Mouse (Mus musculus): Measurements from ENCODE around the gene Gse1.

The Gse1 gene

DNA sequence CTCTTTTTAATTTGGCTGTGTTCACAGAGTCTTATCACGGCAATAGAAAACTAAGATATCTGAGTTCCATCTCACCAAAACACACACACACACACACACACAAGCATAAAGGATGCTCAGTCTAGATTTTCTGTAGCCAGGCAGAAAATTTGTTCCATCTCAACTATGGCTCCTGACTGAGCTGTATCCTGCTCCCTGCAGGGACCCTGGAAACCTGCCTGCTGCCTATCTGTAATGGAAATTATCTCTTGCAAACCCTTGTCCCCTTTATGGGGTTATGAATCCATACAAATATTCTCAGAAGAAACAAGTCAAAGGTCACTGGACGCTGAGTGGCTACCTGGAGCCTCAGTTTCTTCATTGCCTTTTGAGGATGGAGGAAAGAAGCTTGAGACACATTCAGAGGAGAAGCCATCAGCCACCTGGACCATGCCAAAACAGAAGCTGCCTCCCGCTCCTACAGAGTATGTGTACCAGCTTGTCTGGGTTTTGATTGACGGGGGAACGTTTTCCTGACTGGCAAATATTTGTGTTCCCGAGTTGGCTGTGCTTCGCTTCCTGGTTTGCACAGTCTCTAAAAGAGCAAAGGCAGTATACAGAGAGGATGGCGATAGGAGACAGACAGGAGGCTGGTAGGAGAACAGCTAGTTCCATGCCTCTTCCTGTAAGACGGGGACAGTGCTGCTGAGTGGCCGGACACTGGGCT, 363.5 kb downstream of the Gse1 start:
- DNase-seq: no peak

DNA sequence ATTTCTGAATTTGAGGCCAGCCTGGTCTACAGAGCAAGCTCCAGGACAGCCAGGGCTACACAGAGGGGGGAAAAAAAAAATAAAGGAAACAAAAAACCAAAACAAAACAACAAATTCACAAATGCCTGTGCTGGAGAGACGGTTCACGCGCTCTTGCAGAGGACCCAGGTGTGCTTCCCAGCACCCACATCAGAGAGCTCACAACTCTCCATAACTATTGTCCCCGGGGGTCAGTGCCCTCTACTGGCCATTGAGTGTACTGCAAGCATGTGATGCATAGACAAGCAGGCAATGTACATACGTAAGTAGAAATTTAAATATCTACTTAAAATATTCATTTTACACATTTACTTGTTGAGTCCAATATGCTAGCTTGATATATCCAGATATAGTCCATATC, 366.3 kb downstream of the Gse1 start:
- no peak for DNase-seq

DNA sequence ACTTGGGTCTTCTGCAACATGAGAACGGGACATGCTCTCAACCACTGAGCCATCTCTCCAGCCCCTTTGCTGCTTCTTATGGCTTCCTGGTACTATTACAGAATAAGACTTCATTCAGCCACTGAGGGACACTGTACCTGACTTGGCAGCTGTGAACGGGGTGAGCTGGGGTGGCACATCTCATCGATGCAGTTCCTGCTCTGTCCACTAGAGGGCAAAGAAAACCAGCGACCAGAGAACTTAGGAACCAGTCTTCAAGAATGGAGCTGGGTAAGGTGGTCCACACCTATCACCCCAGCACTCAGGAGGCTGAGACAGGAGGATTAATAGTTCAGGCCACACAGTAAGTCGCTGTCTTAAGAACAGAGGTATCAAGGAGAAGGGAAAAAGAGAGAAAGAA, 367.7 kb downstream of the Gse1 start:
- DNase-seq: peak in 1 of 2 experiments; percentile 72

DNA sequence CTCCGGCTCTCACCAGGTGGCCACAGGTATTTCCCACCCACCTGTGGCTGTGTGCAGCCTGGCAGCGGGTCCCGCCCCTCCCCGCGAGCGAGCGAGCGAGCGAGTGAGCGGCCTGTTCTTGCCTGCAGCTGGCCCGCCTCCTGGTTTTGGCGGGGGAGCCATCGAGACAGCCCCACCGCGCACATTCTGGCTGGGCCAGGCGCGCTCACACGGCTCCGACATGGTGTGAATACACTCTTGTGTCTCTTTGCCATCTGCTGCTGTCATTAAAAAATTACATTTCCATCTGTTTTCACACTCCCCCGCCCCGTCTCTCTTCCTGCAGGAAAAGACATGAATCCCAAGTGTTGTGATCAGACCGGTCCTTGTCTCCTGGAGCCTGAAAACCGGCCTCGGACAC, 370.3 kb downstream of the Gse1 start:
- DNase-seq: peak; percentile 31 to 69

DNA sequence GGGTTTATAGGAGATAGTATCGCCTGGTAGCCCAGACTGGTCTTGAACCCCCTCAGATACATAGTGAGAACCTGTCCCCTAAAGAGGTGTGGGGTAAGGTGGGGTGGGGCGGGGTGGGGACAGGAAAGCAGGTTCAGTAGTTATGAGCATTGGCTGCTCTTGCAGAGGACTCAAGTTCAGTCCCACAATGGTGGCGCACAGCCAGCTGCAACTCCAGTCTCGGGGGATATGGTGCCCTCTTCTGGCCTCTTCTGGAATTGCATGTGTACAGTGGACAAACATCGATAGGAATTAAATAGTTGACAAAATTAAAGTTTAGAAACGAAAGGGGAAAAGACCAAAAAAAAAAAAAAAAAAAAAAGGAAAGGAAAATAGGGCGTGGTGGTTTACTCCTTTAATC, 371.2 kb downstream of the Gse1 start:
- DNase-seq: peak; percentile 82 to 88

DNA sequence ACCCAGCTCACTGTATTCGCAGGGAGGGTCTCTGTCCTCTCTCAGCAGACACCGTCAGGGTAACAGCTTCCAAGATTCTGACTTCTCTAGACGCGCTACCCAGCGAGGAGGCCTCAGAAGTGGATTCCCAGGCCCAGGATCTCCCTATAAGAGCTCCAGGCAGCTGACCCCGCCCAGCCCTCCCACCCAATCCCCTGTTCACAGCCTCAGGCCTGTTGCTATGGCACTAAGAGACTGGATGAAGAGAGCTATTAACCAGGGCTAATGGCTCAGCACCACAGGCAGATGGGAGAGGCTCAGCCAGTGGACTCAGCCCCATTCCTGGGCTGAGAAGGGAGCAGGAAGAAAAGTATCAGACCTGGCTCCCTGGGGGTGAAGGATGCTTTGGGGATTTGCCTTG, 374.4 kb downstream of the Gse1 start:
- no peak for DNase-seq

DNA sequence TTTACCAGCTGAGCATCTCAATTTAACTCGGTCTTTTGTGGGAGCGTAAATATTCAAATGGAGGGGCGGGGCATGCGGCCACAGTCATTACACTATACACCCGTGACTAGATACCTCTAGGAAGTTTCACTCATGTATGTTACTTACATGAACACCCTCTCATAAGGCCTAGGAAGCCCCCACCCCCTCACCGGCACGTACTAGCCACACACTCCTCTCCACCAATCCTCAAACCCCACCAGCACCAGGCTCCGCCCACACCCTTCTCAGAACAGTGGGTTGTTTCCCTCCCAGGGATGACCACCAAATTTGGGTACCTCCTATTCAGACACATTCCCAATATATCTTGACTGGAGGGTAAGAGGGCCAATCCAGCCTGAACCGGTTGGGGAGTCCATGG, 379.2 kb downstream of the Gse1 start:
- DNase-seq: no peak

DNA sequence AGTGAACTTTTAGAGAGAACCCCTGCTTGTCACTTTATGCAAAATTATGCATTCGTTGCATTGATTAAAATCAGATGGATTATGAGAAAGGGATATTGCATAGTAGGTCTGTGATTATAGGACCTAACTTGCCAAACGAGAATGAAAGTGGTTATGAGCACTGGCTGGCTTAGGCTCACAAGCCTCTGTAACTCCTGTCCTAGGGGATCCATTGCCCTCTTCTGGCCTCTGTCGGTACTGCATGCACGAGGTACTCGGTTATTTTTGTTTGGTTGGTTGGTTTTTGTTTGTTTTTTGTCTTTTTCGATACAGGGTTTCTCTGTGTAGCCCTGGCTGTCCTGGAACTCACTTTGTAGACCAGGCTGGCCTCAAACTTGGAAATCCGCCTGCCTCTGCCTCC, 379.6 kb downstream of the Gse1 start:
- DNase-seq: peak; percentile 59 to 79

DNA sequence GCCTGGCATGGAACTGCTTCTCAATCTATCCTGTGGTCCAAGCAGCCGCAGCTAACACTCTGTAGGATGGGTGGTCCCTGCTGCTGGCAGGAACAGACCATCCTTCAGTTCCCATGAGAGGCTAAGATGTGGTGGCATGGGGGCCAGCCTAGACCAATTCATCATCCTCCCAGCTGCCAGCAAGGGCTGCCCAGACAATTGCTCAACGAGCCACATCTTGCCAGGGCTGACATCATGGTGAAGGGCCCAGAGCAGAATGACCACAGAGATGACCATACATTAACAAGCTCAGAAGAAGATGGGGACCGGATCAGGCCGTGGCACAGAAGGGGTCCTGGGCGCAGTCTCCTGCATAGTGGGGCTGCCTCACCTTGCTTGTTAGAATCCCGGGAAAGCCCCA, 382.6 kb downstream of the Gse1 start:
- DNase-seq: no peak

DNA sequence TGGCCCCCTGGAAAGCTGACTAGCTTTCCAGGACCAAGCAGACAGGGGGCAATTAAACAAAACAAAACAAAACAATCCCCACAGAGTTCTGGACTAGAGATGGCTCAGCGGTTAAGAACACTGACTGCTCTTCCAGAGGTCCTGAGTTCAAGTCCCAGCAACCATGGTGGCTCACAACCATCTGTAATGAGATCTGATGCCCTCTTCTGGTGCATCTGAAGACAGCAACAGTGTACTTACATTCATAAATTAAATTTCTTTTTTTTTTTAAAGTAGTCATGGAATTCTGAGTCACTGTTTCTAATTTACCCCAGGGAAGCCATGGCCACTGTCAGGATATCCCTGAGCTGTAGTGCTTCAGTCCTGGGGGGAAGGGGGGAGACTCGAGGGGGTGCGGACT, 386.2 kb downstream of the Gse1 start:
- DNase-seq: no peak

DNA sequence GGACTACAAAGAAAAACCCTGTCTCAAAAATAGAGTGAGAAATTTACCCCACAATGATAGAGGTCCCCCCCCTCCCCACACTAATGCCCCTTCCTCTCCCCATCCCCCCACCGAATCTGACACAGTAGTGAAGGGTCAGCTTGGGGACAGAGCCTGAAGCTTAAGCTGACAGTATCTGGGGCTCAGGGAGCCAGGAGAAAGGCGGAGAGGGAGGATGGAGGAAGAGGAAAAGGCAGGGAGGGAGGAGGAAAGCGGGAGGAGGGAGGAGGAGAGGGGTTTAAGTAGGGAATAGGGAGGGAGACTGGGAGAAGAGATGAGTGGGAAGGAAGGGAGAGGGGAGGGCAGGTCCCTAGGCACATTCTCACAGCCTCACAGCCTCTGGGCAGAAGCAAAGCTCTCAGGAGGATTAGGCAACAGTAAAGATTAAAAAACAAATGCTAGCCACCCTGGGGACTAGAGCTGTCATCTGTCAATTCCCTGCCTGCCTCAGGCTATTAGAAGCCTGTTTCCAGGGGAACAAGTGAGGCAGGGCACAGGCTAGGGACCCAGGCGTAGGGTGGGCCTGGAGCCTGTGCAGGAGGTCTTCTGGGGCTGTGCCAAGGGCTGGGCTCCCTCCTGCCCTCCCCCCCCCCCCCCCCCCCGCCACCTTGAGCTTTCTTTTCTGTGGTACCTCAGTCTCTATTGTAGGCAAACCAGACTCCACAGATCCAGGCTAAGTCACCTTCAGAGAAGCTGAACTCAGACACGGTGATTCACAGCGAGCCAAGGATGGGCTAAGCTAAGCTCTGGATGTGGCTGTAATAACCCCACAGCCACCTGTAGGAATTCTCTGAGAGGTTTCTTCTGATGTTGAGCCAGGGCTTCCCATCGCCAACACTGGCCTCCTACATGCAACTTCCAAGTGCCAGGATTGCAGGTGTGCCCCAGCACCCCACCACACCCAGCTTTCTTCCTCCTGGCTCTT, 388.7 kb downstream of the Gse1 start:
- DNase-seq: no peak

DNA sequence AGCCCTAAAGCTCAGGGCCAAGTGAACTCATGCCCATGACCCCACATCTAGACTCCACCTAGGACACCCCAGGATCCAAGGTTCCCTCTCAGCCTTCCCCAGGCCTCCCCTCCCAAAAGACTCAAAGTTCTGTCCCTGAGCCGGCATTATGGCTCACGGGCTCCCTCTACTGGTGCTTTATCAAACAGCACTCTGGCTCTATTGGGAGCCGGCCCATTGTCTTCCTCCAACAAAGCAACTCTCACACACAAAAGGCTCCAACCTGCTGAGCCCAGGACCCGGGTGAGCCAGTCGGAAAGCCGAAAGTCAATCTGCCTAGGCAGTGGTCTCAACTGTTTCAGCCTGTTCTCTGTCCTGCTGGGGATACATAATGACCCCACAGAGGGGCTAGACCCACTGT, 389.9 kb downstream of the Gse1 start:
- peak; percentile 59 to 82 for DNase-seq

DNA sequence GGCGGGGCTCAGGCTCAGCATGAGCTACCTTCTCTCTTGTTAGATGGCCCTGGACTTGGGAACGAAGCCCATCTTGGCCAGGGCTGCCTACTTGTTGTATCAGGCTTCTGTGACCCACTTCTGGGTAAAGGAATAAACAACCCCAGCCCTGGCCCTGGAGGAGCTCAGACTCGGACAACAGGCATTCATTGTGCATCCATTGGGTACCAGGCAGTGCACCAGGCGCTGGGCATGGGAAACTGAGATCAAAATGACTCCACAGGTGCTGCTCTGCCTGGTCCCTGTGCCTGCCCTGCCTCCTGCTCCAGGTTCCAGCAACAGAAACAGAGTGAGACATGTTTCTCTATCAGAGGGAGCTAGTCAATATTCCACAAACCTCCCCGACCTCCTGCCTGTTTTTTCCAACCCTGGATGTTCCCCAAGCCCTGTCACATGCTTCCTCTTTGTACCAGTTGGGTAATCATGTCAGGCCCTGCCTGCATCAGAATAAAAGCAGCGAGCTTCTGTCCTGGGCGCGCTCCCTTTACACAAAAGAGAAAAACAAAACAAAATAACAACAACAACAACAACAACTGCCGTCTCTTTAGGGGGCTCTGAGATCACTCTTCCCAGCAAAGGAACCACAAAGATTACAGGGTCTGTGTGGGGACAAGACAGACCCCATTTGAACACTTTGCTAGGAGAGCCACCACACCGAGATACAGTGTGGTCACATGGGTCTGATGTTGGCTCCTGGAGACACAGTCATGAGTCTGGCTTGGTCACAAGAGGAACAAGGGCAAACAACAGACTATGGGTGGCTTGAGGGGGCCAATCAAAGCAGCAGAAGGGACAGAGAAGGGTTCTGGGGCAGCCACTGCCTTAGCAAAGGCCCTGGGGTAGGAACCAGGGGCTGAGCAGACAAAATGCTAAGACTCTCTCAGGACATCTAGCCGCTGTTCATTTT, 391.3 kb downstream of the Gse1 start:
- DNase-seq: no peak

DNA sequence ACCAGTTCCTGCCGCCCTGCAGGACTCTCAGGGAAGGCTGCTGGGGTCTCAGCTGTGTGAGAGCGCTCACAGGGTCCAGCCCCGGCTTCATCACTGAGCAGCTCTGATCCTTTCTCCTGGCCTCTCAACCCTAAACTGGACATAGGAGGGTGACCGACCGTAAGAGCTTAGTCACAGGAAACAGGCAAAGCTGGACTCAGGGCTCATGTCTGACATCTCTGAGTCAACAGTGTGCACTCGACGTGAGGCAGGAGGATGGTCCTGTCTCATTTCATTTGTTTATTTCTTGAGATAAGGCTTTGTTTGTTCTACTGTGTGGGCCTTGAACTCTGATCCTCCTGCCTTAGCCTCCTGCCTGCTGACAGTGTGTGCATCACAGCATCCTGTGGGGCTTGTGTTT, 392.2 kb downstream of the Gse1 start:
- no peak for DNase-seq

DNA sequence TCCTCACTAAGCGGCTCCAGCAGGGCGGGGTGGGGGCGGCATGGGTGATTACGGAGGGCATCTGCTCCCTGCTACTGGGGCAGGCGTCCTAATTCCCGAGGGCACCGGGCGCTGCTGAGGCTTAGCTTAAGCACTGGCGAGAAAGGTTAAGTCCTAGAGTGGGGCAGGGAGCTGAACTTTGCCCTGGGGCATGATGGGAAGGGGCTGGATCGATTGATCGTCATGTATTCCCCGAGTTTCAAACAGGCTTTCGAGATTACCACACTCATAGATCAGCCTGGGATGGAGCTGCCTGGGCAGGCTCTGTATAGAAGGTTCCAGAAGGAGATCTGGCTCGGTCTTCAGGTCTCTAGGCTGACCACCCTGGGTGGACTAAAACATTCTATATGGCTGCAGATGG, 393.9 kb downstream of the Gse1 start:
- DNase-seq: no peak

DNA sequence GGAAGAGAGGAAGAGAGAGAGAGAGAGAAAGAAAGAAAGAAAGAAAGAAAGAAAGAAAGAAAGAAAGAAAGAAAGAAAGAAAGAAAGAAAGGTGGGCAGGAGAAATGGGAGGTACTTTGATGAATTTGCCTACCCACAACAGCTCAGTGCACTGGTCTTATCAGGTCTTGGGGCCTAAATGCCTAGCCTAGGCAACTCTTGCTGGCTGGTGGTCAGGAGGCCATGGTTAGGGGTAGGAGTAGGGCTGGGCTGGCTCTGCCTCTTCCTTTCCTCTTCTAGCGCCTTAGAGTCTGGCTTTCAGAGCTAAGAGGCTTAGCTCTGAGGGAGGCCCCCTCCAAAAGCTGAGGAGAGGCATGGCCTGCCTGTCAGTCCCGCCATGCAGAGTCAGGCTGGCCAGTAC, 395.4 kb downstream of the Gse1 start:
- DNase-seq: no peak

DNA sequence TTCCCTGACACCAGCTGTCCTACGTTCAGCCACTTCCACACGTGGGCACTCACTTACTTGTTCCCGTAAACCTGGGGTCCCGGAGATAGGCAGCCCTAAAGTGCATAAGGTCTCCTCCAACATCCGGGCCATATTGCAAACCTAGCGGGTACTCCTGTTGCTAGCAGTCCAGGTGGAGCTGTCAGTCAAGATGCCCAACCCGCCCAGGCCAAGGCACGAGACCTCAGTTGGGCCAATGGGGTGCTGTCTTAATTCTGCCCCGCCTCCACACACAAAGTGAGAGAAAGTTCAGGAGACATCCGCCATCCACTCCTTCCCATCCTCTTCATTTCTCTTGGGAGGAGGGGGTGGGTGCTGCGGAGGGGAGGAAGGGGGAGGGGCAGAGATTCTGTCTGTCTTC, 398.2 kb downstream of the Gse1 start:
- DNase-seq: no peak

DNA sequence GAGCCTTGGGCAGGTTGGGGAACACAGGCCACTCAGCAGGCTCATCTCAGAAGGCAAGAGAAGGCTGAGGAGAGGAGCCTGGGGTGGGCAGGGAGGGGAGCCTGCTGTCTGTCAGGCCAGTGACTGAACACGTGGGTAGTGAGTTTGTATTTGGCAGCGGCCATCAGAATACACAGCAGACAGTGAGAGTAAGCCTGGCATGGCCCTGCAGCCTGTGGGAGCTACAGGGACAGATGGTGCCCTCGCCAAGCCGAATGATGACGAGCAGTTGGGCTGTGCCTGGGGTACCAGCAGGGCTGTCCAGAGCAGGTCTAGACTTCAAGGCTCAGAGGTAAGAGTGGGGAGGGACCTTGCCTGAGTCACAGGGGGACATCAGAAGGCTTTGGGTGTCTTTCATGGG, 399.0 kb downstream of the Gse1 start:
- DNase-seq: no peak

DNA sequence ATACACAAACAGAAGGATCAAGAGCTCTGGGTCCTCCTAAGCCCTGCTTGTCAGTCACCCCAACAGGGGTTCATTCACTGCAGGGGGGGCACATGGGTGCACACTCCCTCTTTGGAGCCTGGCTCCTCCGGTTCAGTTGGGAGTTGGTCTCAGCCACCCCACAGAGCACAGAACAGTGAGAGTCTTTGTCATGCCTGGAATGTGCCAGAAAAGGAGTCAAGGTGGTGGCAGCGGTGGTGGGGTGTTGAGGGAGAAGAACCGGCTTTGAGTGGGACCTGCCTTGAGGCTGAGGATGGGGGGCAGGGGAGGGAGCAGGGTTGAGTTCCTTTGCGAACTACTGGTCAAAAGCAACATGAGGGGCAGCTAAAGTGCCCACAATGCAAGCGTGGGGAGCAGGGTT, 401.8 kb downstream of the Gse1 start:
- DNase-seq: no peak

DNA sequence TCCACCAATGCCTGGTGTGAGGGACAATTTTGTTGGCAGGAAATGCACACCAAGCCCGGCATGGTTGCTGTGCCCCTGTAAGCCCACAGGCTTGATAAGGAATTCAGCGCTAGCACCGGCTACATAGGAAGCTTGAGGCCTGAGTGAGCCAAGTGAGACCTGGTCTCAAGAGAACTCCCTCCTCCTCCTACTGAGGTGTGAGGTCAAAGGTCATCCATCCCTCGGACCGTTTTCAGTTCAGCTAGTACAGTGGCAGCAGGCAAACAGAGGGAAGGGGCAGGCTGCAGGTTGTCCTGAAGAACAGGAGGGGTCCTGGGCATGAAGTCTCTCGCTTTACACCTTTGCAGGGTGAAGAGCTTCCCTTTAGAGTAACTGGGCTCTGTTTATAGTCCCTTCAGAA, 402.6 kb downstream of the Gse1 start:
- no peak for DNase-seq

Data from lung, postnatal 4 days (tissue).